Mouse (Mus musculus): ENCODE data around the gene Cyp8b1. TPM values are rescaled to one million over a fixed set of nuclear protein-coding genes. Genes with fewer than 3 reads are reported as not detected.

The Cyp8b1 gene
- polyA plus RNA-seq, 1 experiment from 2014 or later = not detected

GRCm38 (mm10) chr9:121900282-121900855, 15.7 kb downstream of the Cyp8b1 start:
- no peak overlapping the region for H3K4me3 ChIP-seq (ENCODE audit: low read depth, low read length)
- no peaks in the 10 kb centered on the region for H3K36me3 ChIP-seq (ENCODE audit: control insufficient read depth, insufficient read depth, low read length)
- ATAC-seq (ENCODE audit: low FRiP score) (no peak), DNase-seq (ENCODE audit: low spot score) (no peak)
- H3K9ac ChIP-seq (ENCODE audit: low read depth, low read length) = no peak overlapping the region
- 82% methylated on average over 5 of the region's 5 CpGs for WGBS
- no peaks in the 10 kb centered on the region for H3K27me3 ChIP-seq (ENCODE audit: control insufficient read depth, insufficient read depth, low read length)
- no peaks in the 10 kb centered on the region for H3K4me1 ChIP-seq (replicated peaks; ENCODE audit: control insufficient read depth, insufficient read depth, low read length)
- H3K9me3 ChIP-seq (ENCODE audit: control insufficient read depth, low read length) = no peaks in the 10 kb centered on the region
- H3K4me2 ChIP-seq (replicated peaks; ENCODE audit: low read depth, low read length) = no peak overlapping the region
- H3K27ac ChIP-seq (ENCODE audit: low read depth, low read length) = no peak overlapping the region

DNA sequence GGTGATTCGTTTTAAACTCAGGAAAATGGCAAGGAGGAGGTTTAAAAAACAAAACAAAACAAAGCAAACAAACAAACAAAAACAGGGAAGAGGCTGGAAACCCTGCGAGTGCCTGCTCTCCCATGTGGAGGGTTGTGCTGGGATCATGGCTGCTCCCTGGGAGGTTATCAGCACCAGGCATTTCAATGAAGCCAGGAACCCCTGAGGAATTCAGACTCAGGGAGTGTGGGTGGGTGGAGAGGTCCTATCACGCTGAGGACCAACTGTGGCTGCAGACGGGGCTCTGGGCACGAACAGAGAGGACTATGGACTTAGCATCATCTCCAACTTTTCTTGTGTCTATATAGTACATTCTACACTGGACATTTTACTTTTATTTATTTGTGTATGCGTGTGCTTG, 16.8 kb downstream of the Cyp8b1 start:
- no peaks in the 10 kb centered on the region for H3K4me1 ChIP-seq (replicated peaks; ENCODE audit: control insufficient read depth, insufficient read depth, low read length)
- H3K4me3 ChIP-seq (ENCODE audit: low read depth, low read length) = no peak overlapping the region
- no peaks in the 10 kb centered on the region for H3K9me3 ChIP-seq (ENCODE audit: control insufficient read depth, low read length)
- DNase-seq (ENCODE audit: low spot score) = no peak
- no peaks in the 10 kb centered on the region for H3K36me3 ChIP-seq (ENCODE audit: control insufficient read depth, insufficient read depth, low read length)
- H3K4me2 ChIP-seq (replicated peaks; ENCODE audit: low read depth, low read length) = no peak overlapping the region
- no peak overlapping the region for H3K27ac ChIP-seq (ENCODE audit: low read depth, low read length)
- no peak overlapping the region for H3K9ac ChIP-seq (ENCODE audit: low read depth, low read length)
- 67% methylated on average over 6 of the region's 6 CpGs for WGBS
- ATAC-seq (ENCODE audit: low FRiP score) = no peak
- H3K27me3 ChIP-seq (ENCODE audit: control insufficient read depth, insufficient read depth, low read length) = no peaks in the 10 kb centered on the region

DNA sequence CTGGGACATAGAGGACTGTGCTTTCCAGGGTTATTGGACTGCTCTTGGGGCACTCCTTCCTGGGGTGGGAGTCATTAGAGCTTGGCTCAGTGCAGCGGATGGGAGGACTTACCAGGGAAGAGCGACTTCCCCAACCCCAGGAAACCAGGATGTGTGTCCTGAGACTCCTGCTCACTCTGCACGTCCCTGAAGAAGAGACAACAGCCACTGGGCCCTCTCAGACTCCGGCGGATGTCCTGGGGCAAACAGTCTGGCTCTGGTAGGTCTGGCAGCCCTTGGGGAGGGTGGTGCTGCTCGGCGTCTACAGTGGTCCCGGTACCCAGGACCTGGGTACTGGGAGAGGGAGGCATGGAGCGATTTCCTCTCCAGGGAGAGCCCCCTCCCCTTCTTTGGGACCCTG, 17.9 kb downstream of the Cyp8b1 start, which contains the start of gene Ackr2:
Ackr2 (plus strand) TSS at position 111 of the 400 bp plus-strand sequence.
- H3K4me2 ChIP-seq (replicated peaks; ENCODE audit: low read depth, low read length) = no peak within 1 kb of the TSS
- H3K4me3 ChIP-seq (ENCODE audit: low read depth, low read length) = no peak within 1 kb of the TSS
- ATAC-seq (ENCODE audit: low FRiP score) = no peak
- 81% methylated on average over 9 of the region's 9 CpGs for WGBS
- H3K9ac ChIP-seq (ENCODE audit: low read depth, low read length) = no peak within 1 kb of the TSS
- H3K27ac ChIP-seq (ENCODE audit: low read depth, low read length) = no peak within 1 kb of the TSS
- H3K27me3 ChIP-seq (ENCODE audit: control insufficient read depth, insufficient read depth, low read length) = no peaks in the 10 kb centered on the region
- H3K9me3 ChIP-seq (ENCODE audit: control insufficient read depth, low read length) = no peaks in the 10 kb centered on the region
- H3K36me3 ChIP-seq (ENCODE audit: control insufficient read depth, insufficient read depth, low read length) = no peaks in the 10 kb centered on the region
- DNase-seq (ENCODE audit: low spot score) = no peak
- no peaks in the 10 kb centered on the region for H3K4me1 ChIP-seq (replicated peaks; ENCODE audit: control insufficient read depth, insufficient read depth, low read length)

GRCm38 (mm10) chr9:121896820-121897219, 19.3 kb downstream of the Cyp8b1 start:
- ATAC-seq (ENCODE audit: low FRiP score) (no peak), DNase-seq (ENCODE audit: low spot score) (no peak)
- Histone ChIP-seq H3K4me2 (replicated peaks; ENCODE audit: low read depth, low read length) (no peak overlapping the region), H3K27ac (ENCODE audit: low read depth, low read length) (no peak overlapping the region), H3K36me3 (ENCODE audit: control insufficient read depth, insufficient read depth, low read length) (no peaks in the 10 kb centered on the region), H3K27me3 (ENCODE audit: control insufficient read depth, insufficient read depth, low read length) (no peaks in the 10 kb centered on the region), H3K4me3 (ENCODE audit: low read depth, low read length) (no peak overlapping the region), H3K9ac (ENCODE audit: low read depth, low read length) (no peak overlapping the region), H3K4me1 (replicated peaks; ENCODE audit: control insufficient read depth, insufficient read depth, low read length) (no peaks in the 10 kb centered on the region), H3K9me3 (ENCODE audit: control insufficient read depth, low read length) (no peaks in the 10 kb centered on the region)
- WGBS = 87% methylated on average over 4 of the region's 4 CpGs

DNA sequence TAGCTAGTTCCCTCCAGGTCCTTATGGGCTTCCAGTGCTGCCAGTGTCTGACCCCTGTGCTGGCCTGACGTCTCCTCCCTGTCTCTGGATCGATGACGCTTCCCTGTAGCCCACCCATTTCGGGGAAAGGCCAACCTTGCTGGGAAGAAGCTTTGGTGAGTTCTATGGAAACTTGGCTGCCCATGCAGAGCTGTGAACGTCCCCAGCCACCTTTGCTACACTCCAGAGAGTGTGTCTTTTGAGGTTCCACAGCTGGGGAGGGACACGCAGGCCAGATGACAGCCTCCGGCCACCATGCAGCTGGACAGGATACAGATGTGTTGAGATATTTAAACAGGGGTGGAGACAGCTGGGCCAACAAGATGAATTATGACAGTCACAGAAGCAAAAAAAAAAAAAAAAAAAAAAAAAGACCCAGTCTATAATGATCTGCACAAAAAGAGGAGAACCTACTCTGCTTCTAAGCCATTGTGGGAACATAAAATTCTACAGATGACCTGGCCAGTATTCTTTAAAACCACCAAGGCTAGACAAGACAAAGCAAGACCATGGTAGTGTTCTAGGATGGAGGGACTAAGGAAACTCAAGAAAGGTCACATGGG, 20.6 kb downstream of the Cyp8b1 start:
- Histone ChIP-seq H3K27ac (ENCODE audit: low read depth, low read length) (no peak overlapping the region), H3K9me3 (ENCODE audit: control insufficient read depth, low read length) (no peaks in the 10 kb centered on the region), H3K4me2 (replicated peaks; ENCODE audit: low read depth, low read length) (no peak overlapping the region), H3K27me3 (ENCODE audit: control insufficient read depth, insufficient read depth, low read length) (no peaks in the 10 kb centered on the region), H3K9ac (ENCODE audit: low read depth, low read length) (no peak overlapping the region), H3K4me1 (replicated peaks; ENCODE audit: control insufficient read depth, insufficient read depth, low read length) (no peaks in the 10 kb centered on the region), H3K4me3 (ENCODE audit: low read depth, low read length) (no peak overlapping the region), H3K36me3 (ENCODE audit: control insufficient read depth, insufficient read depth, low read length) (no peaks in the 10 kb centered on the region)
- ATAC-seq (ENCODE audit: low FRiP score) = no peak
- 78% methylated on average over 7 of the region's 7 CpGs for WGBS
- DNase-seq (ENCODE audit: low spot score) = no peak

DNA sequence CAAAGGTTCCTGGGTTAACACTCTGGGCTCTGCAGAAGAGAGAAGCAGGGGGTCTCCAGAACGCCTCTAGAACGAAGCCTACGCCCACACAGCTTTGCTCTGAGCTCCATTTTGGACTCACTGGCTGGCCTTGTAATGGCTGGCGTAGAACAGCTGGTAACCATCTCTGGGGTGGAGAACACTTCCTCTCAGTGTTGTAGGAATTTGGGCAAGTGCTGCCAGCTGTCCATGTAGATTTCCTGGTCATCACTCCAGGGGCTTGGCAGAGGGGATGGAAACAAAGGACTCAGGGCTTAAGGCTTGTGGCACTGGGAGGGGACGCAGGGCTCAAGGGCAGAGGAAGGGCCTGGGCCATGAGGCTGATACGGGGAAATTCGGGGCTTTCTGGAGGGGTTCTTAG, 21.7 kb downstream of the Cyp8b1 start:
- no peak overlapping the region for H3K4me2 ChIP-seq (replicated peaks; ENCODE audit: low read depth, low read length)
- DNase-seq (ENCODE audit: low spot score) (no peak), ATAC-seq (ENCODE audit: low FRiP score) (no peak)
- H3K9ac ChIP-seq (ENCODE audit: low read depth, low read length) = no peak overlapping the region
- H3K36me3 ChIP-seq (ENCODE audit: control insufficient read depth, insufficient read depth, low read length) = no peaks in the 10 kb centered on the region
- no peak overlapping the region for H3K4me3 ChIP-seq (ENCODE audit: low read depth, low read length)
- H3K4me1 ChIP-seq (replicated peaks; ENCODE audit: control insufficient read depth, insufficient read depth, low read length) = no peaks in the 10 kb centered on the region
- WGBS = 95% methylated on average over 7 of the region's 7 CpGs
- no peaks in the 10 kb centered on the region for H3K9me3 ChIP-seq (ENCODE audit: control insufficient read depth, low read length)
- no peak overlapping the region for H3K27ac ChIP-seq (ENCODE audit: low read depth, low read length)
- no peaks in the 10 kb centered on the region for H3K27me3 ChIP-seq (ENCODE audit: control insufficient read depth, insufficient read depth, low read length)

GRCm38 (mm10) chr9:121892057-121892687, 23.9 kb downstream of the Cyp8b1 start:
- H3K27ac ChIP-seq (ENCODE audit: low read depth, low read length) = no peak overlapping the region
- H3K4me3 ChIP-seq (ENCODE audit: low read depth, low read length) = no peak overlapping the region
- H3K27me3 ChIP-seq (ENCODE audit: control insufficient read depth, insufficient read depth, low read length) = no peaks in the 10 kb centered on the region
- H3K36me3 ChIP-seq (ENCODE audit: control insufficient read depth, insufficient read depth, low read length) = no peaks in the 10 kb centered on the region
- DNase-seq (ENCODE audit: low spot score) = no peak
- no peaks in the 10 kb centered on the region for H3K9me3 ChIP-seq (ENCODE audit: control insufficient read depth, low read length)
- WGBS = 89% methylated on average over 12 of the region's 12 CpGs
- no peak overlapping the region for H3K9ac ChIP-seq (ENCODE audit: low read depth, low read length)
- no peak overlapping the region for H3K4me2 ChIP-seq (replicated peaks; ENCODE audit: low read depth, low read length)
- no peaks in the 10 kb centered on the region for H3K4me1 ChIP-seq (replicated peaks; ENCODE audit: control insufficient read depth, insufficient read depth, low read length)
- ATAC-seq (ENCODE audit: low FRiP score) = no peak

GRCm38 (mm10) chr9:121891301-121891700, 24.8 kb downstream of the Cyp8b1 start:
- Histone ChIP-seq H3K4me1 (replicated peaks; ENCODE audit: control insufficient read depth, insufficient read depth, low read length) (no peaks in the 10 kb centered on the region), H3K27me3 (ENCODE audit: control insufficient read depth, insufficient read depth, low read length) (no peaks in the 10 kb centered on the region), H3K36me3 (ENCODE audit: control insufficient read depth, insufficient read depth, low read length) (no peaks in the 10 kb centered on the region)

GRCm38 (mm10) chr9:121890441-121890941, 25.6 kb downstream of the Cyp8b1 start:
- no peak for ATAC-seq (ENCODE audit: low FRiP score)
- Histone ChIP-seq H3K4me1 (replicated peaks; ENCODE audit: control insufficient read depth, insufficient read depth, low read length) (no peaks in the 10 kb centered on the region), H3K27me3 (ENCODE audit: control insufficient read depth, insufficient read depth, low read length) (no peaks in the 10 kb centered on the region), H3K9me3 (ENCODE audit: control insufficient read depth, low read length) (no peaks in the 10 kb centered on the region), H3K27ac (ENCODE audit: low read depth, low read length) (no peak overlapping the region), H3K36me3 (ENCODE audit: control insufficient read depth, insufficient read depth, low read length) (no peaks in the 10 kb centered on the region), H3K9ac (ENCODE audit: low read depth, low read length) (no peak overlapping the region), H3K4me3 (ENCODE audit: low read depth, low read length) (no peak overlapping the region), H3K4me2 (replicated peaks; ENCODE audit: low read depth, low read length) (no peak overlapping the region)
- peak; percentile 34 for DNase-seq (ENCODE audit: low spot score)
- WGBS = 40% methylated on average over 18 of the region's 18 CpGs

More at GRCm38 (mm10) chr9:121891301-121891700, 24.8 kb downstream of the Cyp8b1 start:
- ATAC-seq (ENCODE audit: low FRiP score) = no peak
- H3K9ac ChIP-seq (ENCODE audit: low read depth, low read length) = no peak overlapping the region
- WGBS = 93% methylated on average over 9 of the region's 9 CpGs
- DNase-seq (ENCODE audit: low spot score) = no peak
- no peaks in the 10 kb centered on the region for H3K9me3 ChIP-seq (ENCODE audit: control insufficient read depth, low read length)
- no peak overlapping the region for H3K4me3 ChIP-seq (ENCODE audit: low read depth, low read length)
- H3K27ac ChIP-seq (ENCODE audit: low read depth, low read length) = no peak overlapping the region
- H3K4me2 ChIP-seq (replicated peaks; ENCODE audit: low read depth, low read length) = no peak overlapping the region
